Mouse (Mus musculus): ENCODE results near the gene Cdkn1c.

GRCm38 (mm10) chr7:143444955-143445648, 15.7 kb downstream of the Cdkn1c start:
- TF ChIP-seq POLR2A (IDR thresholded peaks at IDR 0.05; ENCODE audit: control insufficient read depth, extremely low read depth, insufficient read depth, low read length, poor library complexity) (no peak), CTCF (IDR thresholded peaks at IDR 0.05; ENCODE audit: borderline replicate concordance, control insufficient read depth, extremely low read depth, insufficient read depth, low read length, poor library complexity) (no peak)
